Mouse (Mus musculus): Measurements from ENCODE around the gene Gins3. TPM values are rescaled to one million over a fixed set of nuclear protein-coding genes. Genes with fewer than 3 reads are reported as not detected.
"Not testable (repeated sequence)": the region's sequence is repeated elsewhere in the genome, so short reads cannot be mapped to it uniquely, and the experiment has no call there.

Gins3 gene
- 27.9 and 32.1 TPM in 2 replicates for polyA plus RNA-seq (2016; fragmentation: Nextera tagmentation; extraction: Ambion mirVana)

DNA sequence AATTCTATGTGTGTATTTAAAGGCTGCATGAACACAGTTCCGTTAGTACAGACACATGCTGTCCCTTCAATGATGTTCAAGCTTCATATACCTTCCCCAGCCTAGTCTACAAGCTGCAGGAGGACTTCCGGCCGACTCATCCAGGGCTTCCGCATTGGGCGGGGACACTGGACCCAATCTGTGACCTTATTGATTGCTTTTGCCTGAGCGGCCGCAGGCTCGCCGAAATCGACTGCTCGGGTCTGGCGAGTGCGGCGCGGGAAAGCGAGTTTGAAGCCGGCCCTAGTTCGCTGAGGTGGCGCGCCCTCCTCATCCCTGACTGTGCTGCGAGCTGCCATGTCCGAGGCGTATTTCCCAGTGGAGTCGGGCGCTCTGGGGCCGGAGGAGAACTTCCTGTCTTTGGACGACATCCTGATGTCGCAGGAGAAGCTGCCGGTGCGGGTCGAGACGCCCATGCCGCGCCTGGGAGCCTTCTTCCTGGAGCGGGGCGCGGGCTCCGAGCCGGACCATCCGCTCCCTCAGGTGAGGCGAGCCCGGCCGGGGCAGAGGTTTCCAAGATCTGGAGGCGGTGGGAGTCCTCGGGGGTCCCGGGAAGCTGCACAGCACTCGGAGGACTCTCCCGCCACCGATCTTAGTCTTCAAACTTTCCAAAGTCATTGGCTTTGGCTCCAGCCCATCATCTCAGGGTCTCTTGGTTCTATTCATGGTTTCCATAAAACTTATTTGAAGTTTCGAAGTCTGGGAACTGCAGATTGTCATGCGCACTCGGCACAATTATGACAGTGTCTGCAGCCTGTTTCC lies at the start of gene Gins3:
TSS of gene Gins3 (plus strand) at position 192 of the 801 bp plus-strand sequence.
- H3K27me3 ChIP-seq (ENCODE audit: low read depth, poor library complexity, severe bottlenecking), result peaks cover 4% of the 10 kb centered on the region; the same call in 1 of the 2 replicates
- peak; percentile 98 for DNase-seq (ENCODE audit: low spot score)
- peaks cover 11% of the 10 kb centered on the region for H3K4me1 ChIP-seq
- under 1% methylated on average over 52 of the region's 52 CpGs for WGBS
- H3K9me3 ChIP-seq (replicated peaks), result no peaks in the 10 kb centered on the region
- H3K27ac ChIP-seq, result peak within 1 kb of the TSS; percentile 86
- H3K36me3 ChIP-seq, result peaks cover 9% of the 10 kb centered on the region; the same call in 1 of the 2 replicates
- H3K4me3 ChIP-seq, result peak within 1 kb of the TSS; percentile 85

GRCm38 (mm10) chr8:95587339-95587738 lies 45.9 kb upstream of the Gins3 start:
- 84% methylated on average over 1 of the region's 1 CpGs for WGBS
- H3K4me1 ChIP-seq, result no peaks in the 10 kb centered on the region

GRCm38 (mm10) chr8:95589282-95589681 lies 44.0 kb upstream of the Gins3 start:
- no peak for DNase-seq (ENCODE audit: low spot score)
- Histone ChIP-seq H3K4me3 (no peak overlapping the region), H3K9me3 (replicated peaks) (no peaks in the 10 kb centered on the region), H3K4me1 (no peaks in the 10 kb centered on the region), H3K27ac (no peak overlapping the region), H3K27me3 (ENCODE audit: low read depth, poor library complexity, severe bottlenecking) (no peaks in the 10 kb centered on the region), H3K36me3 (no peaks in the 10 kb centered on the region)
- WGBS, result 67% methylated on average over 10 of the region's 10 CpGs

More at GRCm38 (mm10) chr8:95587339-95587738, 45.9 kb upstream of the Gins3 start:
- Histone ChIP-seq H3K9me3 (replicated peaks) (no peaks in the 10 kb centered on the region), H3K27ac (no peak overlapping the region), H3K27me3 (ENCODE audit: low read depth, poor library complexity, severe bottlenecking) (no peaks in the 10 kb centered on the region), H3K36me3 (no peaks in the 10 kb centered on the region), H3K4me3 (no peak overlapping the region)
- no peak for DNase-seq (ENCODE audit: low spot score)

DNA sequence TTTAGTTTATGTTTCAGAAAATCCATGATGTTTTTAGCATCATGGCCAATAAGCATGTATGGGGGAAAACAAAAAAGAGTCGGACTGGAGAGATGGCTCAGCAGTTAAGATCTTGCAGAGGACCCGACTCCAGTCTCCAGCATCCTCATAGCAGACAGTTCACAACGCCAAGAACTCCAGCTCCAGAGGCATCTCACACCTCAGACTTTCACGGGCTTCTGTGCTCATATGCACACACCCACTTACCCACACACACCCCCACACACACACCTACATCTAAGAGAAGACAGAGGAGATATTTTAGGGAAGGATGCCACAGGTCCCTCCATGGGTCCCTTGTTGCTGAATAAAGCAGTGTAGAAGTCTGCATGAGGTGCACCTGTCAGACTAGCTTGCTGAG lies 42.7 kb upstream of the Gins3 start:
- Histone ChIP-seq H3K9me3 (replicated peaks) (no peaks in the 10 kb centered on the region), H3K36me3 (no peaks in the 10 kb centered on the region), H3K27me3 (ENCODE audit: low read depth, poor library complexity, severe bottlenecking) (no peaks in the 10 kb centered on the region), H3K27ac (no peak overlapping the region), H3K4me1 (no peaks in the 10 kb centered on the region), H3K4me3 (no peak overlapping the region)
- DNase-seq (ENCODE audit: low spot score), result no peak
- 86% methylated on average over 4 of the region's 4 CpGs for WGBS

DNA sequence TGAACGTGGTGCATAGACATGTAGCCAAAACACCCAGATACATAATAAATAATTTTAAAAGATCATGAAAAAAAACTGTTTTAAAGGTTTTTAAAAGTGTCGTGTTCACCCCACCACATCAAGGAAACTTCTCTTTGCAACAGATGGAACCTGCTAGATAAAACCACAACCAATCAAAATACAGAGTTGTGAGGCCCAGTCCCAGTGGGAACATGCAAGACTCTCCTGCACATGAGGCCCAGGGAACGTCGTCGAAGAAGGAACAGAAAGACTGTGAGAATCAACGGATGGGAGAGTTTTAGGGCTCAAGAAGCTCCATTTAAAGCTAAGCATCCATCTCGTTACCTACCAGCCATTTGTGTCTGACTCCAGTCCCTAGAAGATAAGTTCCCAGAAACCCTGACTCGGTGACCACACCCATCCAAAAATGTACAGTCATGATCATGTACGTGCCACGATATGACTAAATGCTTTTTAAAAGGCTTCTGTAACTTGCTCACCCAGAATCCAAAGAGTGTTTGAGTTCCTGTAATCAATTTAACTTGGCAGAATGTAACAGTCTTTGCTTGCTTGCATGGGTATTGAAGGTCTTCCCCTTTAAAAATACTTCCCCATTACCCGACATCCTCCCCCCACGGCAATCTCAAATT lies 41.0 kb upstream of the Gins3 start:
- no peak overlapping the region for H3K27ac ChIP-seq
- H3K4me3 ChIP-seq, result no peak overlapping the region
- no peaks in the 10 kb centered on the region for H3K36me3 ChIP-seq
- WGBS, result 88% methylated on average over 12 of the region's 12 CpGs
- H3K27me3 ChIP-seq (ENCODE audit: low read depth, poor library complexity, severe bottlenecking), result no peaks in the 10 kb centered on the region
- H3K9me3 ChIP-seq (replicated peaks), result no peaks in the 10 kb centered on the region
- DNase-seq (ENCODE audit: low spot score), result no peak
- no peaks in the 10 kb centered on the region for H3K4me1 ChIP-seq

- Histone ChIP-seq H3K4me3 (no peak overlapping the region), H3K27ac (no peak overlapping the region), H3K27me3 (ENCODE audit: low read depth, poor library complexity, severe bottlenecking) (no peaks in the 10 kb centered on the region), H3K9me3 (replicated peaks) (no peaks in the 10 kb centered on the region), H3K4me1 (no peaks in the 10 kb centered on the region), H3K36me3 (no peaks in the 10 kb centered on the region)
- DNase-seq (ENCODE audit: low spot score), result no peak
- WGBS, result 91% methylated on average over 7 of the region's 7 CpGs
Measured at GRCm38 (mm10) chr8:95593439-95594393, 39.5 kb upstream of the Gins3 start.

DNA sequence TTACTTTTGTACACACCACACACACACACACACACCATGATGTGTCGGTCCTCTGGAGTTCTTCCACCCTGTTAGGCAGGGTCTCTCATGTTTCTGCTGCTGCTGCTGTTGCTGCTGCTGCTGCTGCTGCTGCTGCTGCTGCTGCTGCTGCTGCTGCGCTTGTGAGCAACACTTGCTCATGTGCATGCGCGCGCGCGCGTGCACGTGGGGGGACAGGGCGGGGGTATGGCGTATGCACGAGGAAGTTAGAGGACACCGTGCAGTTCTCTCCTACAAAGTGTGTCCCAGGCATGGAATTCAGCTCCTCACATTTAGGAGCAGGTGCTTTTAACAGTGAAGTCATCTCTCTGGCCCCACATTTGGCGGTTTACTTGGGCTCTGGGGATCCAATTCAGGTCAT lies 38.1 kb upstream of the Gins3 start:
- DNase-seq (ENCODE audit: low spot score), result no peak
- Histone ChIP-seq H3K4me3 (no peak overlapping the region), H3K4me1 (no peaks in the 10 kb centered on the region), H3K36me3 (no peaks in the 10 kb centered on the region), H3K9me3 (replicated peaks) (no peaks in the 10 kb centered on the region), H3K27ac (no peak overlapping the region), H3K27me3 (ENCODE audit: low read depth, poor library complexity, severe bottlenecking) (no peaks in the 10 kb centered on the region)
- WGBS, result 88% methylated on average over 14 of the region's 14 CpGs

- WGBS, result 57% methylated on average over 4 of the region's 4 CpGs
- Histone ChIP-seq H3K27me3 (ENCODE audit: low read depth, poor library complexity, severe bottlenecking) (no peaks in the 10 kb centered on the region), H3K4me1 (no peaks in the 10 kb centered on the region), H3K36me3 (no peaks in the 10 kb centered on the region), H3K27ac (no peak overlapping the region), H3K9me3 (replicated peaks) (no peaks in the 10 kb centered on the region), H3K4me3 (no peak overlapping the region)
- DNase-seq (ENCODE audit: low spot score), result no peak
Measured at GRCm38 (mm10) chr8:95596841-95597241, 36.4 kb upstream of the Gins3 start.

GRCm38 (mm10) chr8:95599861-95600260 lies 33.4 kb upstream of the Gins3 start:
- H3K9me3 ChIP-seq (replicated peaks), result no peaks in the 10 kb centered on the region
- H3K27me3 ChIP-seq (ENCODE audit: low read depth, poor library complexity, severe bottlenecking), result no peaks in the 10 kb centered on the region
- peak; percentile 85 for DNase-seq (ENCODE audit: low spot score)
- no peak overlapping the region for H3K27ac ChIP-seq
- 13% methylated on average over 11 of the region's 11 CpGs for WGBS
- H3K4me1 ChIP-seq, result no peaks in the 10 kb centered on the region
- H3K36me3 ChIP-seq, result no peaks in the 10 kb centered on the region
- no peak overlapping the region for H3K4me3 ChIP-seq

- H3K4me3 ChIP-seq, result no peak overlapping the region
- no peak for DNase-seq (ENCODE audit: low spot score)
- no peak overlapping the region for H3K27ac ChIP-seq
- H3K36me3 ChIP-seq, result no peaks in the 10 kb centered on the region
- 74% methylated on average over 15 of the region's 15 CpGs for WGBS
- H3K9me3 ChIP-seq (replicated peaks), result no peaks in the 10 kb centered on the region
- no peaks in the 10 kb centered on the region for H3K4me1 ChIP-seq
- no peaks in the 10 kb centered on the region for H3K27me3 ChIP-seq (ENCODE audit: low read depth, poor library complexity, severe bottlenecking)
Measured at GRCm38 (mm10) chr8:95601306-95601705, 31.9 kb upstream of the Gins3 start.

DNA sequence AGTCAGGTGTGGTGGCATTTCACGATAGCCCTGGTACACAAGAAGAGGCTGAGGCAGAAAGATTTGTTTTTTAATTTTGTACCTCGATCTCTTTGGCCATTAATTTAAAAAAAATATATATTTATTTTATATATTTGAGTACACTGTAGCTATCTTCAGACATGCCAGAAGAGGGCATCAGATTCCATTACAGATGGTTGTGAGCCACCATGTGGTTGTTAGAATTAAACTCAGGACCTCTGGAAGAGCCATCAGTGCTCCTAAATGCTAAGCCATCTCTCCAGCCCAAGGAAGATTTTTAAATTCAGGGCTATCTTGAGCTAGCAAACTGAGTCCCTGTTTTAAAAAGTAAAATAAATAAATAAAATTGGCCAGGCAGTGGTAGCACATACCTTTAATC lies 31.1 kb upstream of the Gins3 start:
- no peak for DNase-seq (ENCODE audit: low spot score)
- no peaks in the 10 kb centered on the region for H3K9me3 ChIP-seq (replicated peaks)
- 78% methylated on average over 2 of the region's 2 CpGs for WGBS

DNA sequence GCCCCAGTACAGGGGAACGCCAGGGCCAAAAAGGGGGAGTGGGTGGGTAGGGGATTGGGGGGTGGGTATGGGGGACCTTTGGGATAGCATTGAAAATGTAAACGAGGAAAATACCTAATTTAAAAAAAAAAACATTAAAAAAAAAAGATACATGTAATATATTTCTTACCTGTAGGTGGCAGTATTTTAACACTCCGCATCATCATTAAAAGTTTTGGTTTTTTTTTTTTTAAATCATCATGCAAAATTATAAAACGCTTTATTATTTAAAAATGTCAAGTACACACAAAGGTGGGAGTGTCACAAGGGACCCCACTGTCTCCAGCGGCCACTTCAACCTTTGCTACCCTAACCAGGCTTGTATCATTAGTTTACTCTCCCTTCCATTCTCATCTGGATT lies 26.7 kb upstream of the Gins3 start:
- not testable (repeated sequence) for H3K27ac ChIP-seq; H3K4me1 ChIP-seq; DNase-seq (ENCODE audit: low spot score); H3K4me3 ChIP-seq; H3K27me3 ChIP-seq (ENCODE audit: low read depth, poor library complexity, severe bottlenecking); H3K9me3 ChIP-seq (replicated peaks); H3K36me3 ChIP-seq
- WGBS, result 23% methylated on average over 4 of the region's 5 CpGs

More for the DNA sequence above, 31.1 kb upstream of the Gins3 start:
- Histone ChIP-seq H3K27ac (no peak overlapping the region), H3K27me3 (ENCODE audit: low read depth, poor library complexity, severe bottlenecking) (no peaks in the 10 kb centered on the region), H3K4me1 (no peaks in the 10 kb centered on the region), H3K4me3 (no peak overlapping the region), H3K36me3 (no peaks in the 10 kb centered on the region)
